Mouse (Mus musculus): ENCODE results near the gene Ppp3ca. TPM values are rescaled to one million over a fixed set of nuclear protein-coding genes. Genes with fewer than 3 reads are reported as not detected.
A peak's percentile ranks its signal among the peaks of the same experiment; 100 is the strongest.

Gene Ppp3ca
- polyA plus RNA-seq, 1 experiment from 2014 or later, result 119 TPM

DNA sequence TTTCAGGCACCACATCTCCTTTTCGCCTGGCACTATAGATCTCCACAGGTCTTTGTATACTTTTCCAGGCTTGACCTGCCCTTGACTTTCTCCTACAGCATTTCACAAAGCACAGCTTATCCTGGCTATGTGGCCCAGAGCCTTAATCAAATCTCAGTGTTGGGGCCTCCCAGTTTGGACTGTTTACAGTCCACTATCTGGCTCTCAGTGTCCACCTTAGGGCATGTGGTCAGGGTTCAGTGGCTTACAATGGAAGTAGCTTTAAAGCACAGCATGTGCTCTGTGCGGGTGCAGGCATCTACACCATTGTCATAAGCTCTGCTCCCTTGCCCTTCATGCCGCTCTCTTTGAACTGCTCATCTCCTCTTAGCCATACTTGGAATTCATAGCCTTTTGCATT is 146.4 kb downstream of the Ppp3ca start:
- Histone ChIP-seq H3K27me3 (no peaks in the 10 kb centered on the region), H3K4me3 (replicated peaks) (no peak overlapping the region), H3K36me3 (no peaks in the 10 kb centered on the region), H3K27ac (no peak overlapping the region), H3K9ac (replicated peaks) (no peak overlapping the region), H3K4me2 (no peak overlapping the region), H3K4me1 (replicated peaks) (0 out of 2 replicates have a peak, but pooled peaks cover 4% of the 10 kb centered on the region), H3K9me3 (no peaks in the 10 kb centered on the region)
- ATAC-seq (ENCODE audit: insufficient number of reproducible peaks, insufficient read depth, low FRiP score, low TSS enrichment, low read depth), result no peak
- WGBS, result 86% methylated on average over 3 of the region's 3 CpGs

DNA sequence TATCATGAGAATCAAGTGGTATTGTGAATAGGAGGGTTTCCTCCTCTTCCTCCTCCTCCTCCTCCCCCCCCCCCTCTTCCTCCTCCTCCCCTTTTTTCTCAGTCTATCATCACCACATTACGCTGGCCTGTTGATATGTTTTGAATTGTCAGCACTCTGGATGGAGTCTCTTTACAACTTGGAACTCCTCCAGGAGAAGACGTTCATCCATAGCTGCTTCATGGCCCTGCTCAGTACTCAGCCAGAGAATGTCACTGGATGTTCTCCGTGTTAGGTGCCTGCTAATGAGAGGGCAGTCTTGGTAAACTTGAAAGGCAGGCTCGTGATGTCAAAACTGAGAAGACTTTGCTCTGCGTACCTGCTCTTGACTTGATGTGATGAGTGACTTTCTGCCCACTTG is 149.1 kb downstream of the Ppp3ca start:
- peaks cover 4% of the 10 kb centered on the region; the same call in 1 of the 2 replicates for H3K36me3 ChIP-seq
- no peaks in the 10 kb centered on the region for H3K4me1 ChIP-seq (replicated peaks)
- WGBS, result 76% methylated on average over 5 of the region's 5 CpGs
- H3K9me3 ChIP-seq, result no peaks in the 10 kb centered on the region
- H3K4me3 ChIP-seq (replicated peaks), result no peak overlapping the region
- no peak overlapping the region for H3K4me2 ChIP-seq
- H3K27ac ChIP-seq, result no peak overlapping the region
- no peaks in the 10 kb centered on the region for H3K27me3 ChIP-seq
- ATAC-seq (ENCODE audit: insufficient number of reproducible peaks, insufficient read depth, low FRiP score, low TSS enrichment, low read depth), result no peak
- H3K9ac ChIP-seq (replicated peaks), result no peak overlapping the region

DNA sequence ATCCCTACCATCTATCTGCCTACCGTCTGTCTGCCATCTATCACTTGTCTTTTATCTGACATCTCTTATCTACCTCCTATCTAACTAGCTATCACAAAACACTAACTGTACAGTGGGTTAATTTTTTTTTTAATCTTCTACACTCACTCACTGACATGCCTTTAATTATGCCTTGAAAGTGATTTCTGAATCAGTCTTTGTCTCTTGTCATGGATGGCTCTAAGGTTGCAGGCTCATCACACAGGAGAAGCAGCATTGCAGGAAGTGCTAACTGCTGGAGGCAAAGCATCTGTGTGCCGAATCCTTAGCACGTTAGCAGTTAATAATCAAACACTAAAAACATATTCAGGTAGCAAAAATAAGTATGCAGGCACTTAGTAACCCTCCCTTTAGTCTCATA is 151.1 kb downstream of the Ppp3ca start:
- Histone ChIP-seq H3K27ac (no peak overlapping the region), H3K4me2 (no peak overlapping the region), H3K36me3 (peaks cover 4% of the 10 kb centered on the region; the same call in 1 of the 2 replicates), H3K9me3 (no peaks in the 10 kb centered on the region), H3K9ac (replicated peaks) (no peak overlapping the region), H3K4me1 (replicated peaks) (no peaks in the 10 kb centered on the region), H3K4me3 (replicated peaks) (no peak overlapping the region), H3K27me3 (no peaks in the 10 kb centered on the region)
- 78% methylated on average over 3 of the region's 3 CpGs for WGBS
- no peak for ATAC-seq (ENCODE audit: insufficient number of reproducible peaks, insufficient read depth, low FRiP score, low TSS enrichment, low read depth)

DNA sequence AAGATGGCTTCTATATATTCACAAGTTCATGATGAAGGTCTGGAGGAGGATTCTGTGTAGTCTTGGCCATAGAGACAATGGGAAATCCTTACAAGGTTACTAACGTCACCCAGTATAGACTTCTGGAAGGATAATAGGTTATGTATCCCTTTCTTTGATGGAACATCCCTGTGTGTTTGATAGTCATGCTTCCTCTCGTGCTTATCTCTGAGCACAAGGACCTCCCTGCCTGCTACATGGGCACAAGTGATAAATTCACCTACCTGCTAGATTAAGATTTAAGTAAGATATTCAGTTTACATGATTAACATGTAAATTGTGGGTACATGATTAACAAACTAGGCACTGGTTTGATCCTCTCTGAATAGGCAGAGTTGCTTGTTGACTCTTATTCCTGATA is 152.1 kb downstream of the Ppp3ca start:
- Histone ChIP-seq H3K36me3 (peaks cover 4% of the 10 kb centered on the region; the same call in 1 of the 2 replicates), H3K9me3 (no peaks in the 10 kb centered on the region), H3K4me2 (no peak overlapping the region), H3K4me3 (replicated peaks) (no peak overlapping the region), H3K27me3 (no peaks in the 10 kb centered on the region), H3K4me1 (replicated peaks) (no peaks in the 10 kb centered on the region), H3K9ac (replicated peaks) (no peak overlapping the region), H3K27ac (no peak overlapping the region)
- 88% methylated on average over 2 of the region's 2 CpGs for whole genome bisulfite sequencing
- no peak for ATAC-seq (ENCODE audit: insufficient number of reproducible peaks, insufficient read depth, low FRiP score, low TSS enrichment, low read depth)

DNA sequence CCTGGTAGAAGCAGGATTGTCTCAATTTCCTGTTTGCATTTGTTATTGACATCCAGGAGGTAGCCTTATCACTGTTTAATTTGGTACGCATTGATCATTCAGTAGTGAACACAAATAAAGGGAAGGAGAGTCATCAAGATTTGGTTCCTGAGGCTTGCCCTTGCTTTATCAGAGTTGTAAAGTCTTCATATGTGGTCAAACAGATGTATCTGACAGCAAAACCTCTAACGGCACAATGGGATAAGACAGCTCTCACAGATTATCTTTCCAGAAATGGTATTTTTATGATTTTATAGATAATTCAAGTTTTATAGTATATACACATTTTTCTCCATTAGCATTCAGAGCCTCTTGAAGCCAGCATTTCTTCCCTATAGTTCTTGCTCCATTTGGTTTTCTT is 152.5 kb downstream of the Ppp3ca start:
- H3K27me3 ChIP-seq, result no peaks in the 10 kb centered on the region
- H3K9ac ChIP-seq (replicated peaks), result no peak overlapping the region
- peaks cover 4% of the 10 kb centered on the region; the same call in 1 of the 2 replicates for H3K36me3 ChIP-seq
- ATAC-seq (ENCODE audit: insufficient number of reproducible peaks, insufficient read depth, low FRiP score, low TSS enrichment, low read depth), result no peak
- H3K4me3 ChIP-seq (replicated peaks), result no peak overlapping the region
- H3K27ac ChIP-seq, result no peak overlapping the region
- H3K4me1 ChIP-seq (replicated peaks), result no peaks in the 10 kb centered on the region
- H3K9me3 ChIP-seq, result no peaks in the 10 kb centered on the region
- 96% methylated on average over 2 of the region's 2 CpGs for WGBS
- no peak overlapping the region for H3K4me2 ChIP-seq

DNA sequence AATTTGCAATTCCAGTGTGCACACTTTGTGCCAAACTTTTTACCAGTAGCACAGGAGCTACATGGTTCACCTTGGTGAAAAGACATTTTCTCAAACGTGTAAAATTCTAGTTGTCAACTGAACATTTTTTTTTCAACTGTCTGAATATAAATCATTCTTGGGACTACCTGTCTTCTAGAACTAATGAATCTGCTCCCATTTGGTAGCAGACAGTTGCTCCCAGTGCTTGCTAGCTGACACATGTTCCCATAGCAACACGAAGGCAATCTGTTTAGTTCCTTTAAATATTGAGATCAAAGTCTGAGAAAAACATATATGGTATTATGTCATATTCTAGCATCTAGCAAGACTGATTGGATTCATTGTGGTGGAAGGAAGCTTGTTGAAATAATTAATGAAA is 158.5 kb downstream of the Ppp3ca start:
- Histone ChIP-seq H3K4me3 (replicated peaks) (no peak overlapping the region), H3K9me3 (no peaks in the 10 kb centered on the region), H3K9ac (replicated peaks) (no peak overlapping the region), H3K27ac (no peak overlapping the region), H3K4me2 (no peak overlapping the region), H3K4me1 (replicated peaks) (peaks cover 38% of the 10 kb centered on the region), H3K36me3 (peaks cover 4% of the 10 kb centered on the region; the same call in 1 of the 2 replicates), H3K27me3 (no peaks in the 10 kb centered on the region)
- ATAC-seq (ENCODE audit: insufficient number of reproducible peaks, insufficient read depth, low FRiP score, low TSS enrichment, low read depth), result no peak
- WGBS, result 62% methylated on average over 2 of the region's 2 CpGs

DNA sequence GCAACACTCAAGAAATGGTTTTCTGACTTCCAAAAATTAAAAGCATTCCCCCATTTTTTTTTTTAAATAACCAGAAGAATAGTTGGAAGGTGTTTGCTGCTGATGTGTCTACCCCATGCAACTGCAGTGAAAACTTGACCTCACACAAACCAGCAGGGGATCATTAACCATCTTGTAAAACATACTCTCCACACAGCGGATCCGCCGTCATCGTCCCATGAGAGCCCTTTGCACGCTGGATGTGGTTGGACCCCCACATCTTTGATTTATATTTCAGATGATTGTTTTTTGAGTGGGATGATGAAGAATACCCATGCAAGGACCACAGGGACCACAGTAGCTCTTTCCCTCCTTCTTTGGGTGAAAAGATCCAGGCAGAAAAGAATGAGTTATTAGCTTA is 159.2 kb downstream of the Ppp3ca start:
- no peak overlapping the region for H3K4me2 ChIP-seq
- WGBS, result 38% methylated on average over 5 of the region's 5 CpGs
- no peak overlapping the region for H3K9ac ChIP-seq (replicated peaks)
- peaks cover 44% of the 10 kb centered on the region for H3K4me1 ChIP-seq (replicated peaks)
- H3K36me3 ChIP-seq, result no peaks in the 10 kb centered on the region
- no peak overlapping the region for H3K4me3 ChIP-seq (replicated peaks)
- no peaks in the 10 kb centered on the region for H3K27me3 ChIP-seq
- no peak overlapping the region for H3K27ac ChIP-seq
- H3K9me3 ChIP-seq, result no peaks in the 10 kb centered on the region
- no peak for ATAC-seq (ENCODE audit: insufficient number of reproducible peaks, insufficient read depth, low FRiP score, low TSS enrichment, low read depth)

DNA sequence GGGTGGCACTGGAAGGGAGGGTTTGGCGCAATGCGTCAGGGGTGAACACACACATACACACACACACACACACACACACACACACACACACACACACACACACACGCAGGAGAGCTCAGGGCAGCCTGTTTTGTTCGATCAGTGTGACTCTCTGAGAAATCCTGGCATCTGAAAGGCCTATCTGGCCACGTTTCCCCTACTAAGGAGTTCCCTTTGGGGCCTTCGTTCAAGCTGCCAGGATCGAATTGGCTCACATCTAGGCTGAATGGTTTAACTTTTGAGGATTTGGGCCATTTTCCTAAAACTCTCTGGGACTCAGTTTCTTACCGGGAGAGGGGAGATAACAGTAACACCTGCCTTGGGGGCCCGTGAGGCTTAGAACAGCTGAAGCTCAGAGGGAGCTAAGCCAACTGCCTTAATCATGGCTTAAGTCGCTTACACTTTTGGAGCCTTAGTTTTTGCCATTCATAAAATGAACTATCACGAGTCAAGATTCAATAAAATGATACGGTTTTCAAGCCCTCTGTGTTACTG is 160.8 kb downstream of the Ppp3ca start:
- peaks cover 58% of the 10 kb centered on the region for H3K4me1 ChIP-seq (replicated peaks)
- no peaks in the 10 kb centered on the region for H3K36me3 ChIP-seq
- ATAC-seq (ENCODE audit: insufficient number of reproducible peaks, insufficient read depth, low FRiP score, low TSS enrichment, low read depth), result no peak

DNA sequence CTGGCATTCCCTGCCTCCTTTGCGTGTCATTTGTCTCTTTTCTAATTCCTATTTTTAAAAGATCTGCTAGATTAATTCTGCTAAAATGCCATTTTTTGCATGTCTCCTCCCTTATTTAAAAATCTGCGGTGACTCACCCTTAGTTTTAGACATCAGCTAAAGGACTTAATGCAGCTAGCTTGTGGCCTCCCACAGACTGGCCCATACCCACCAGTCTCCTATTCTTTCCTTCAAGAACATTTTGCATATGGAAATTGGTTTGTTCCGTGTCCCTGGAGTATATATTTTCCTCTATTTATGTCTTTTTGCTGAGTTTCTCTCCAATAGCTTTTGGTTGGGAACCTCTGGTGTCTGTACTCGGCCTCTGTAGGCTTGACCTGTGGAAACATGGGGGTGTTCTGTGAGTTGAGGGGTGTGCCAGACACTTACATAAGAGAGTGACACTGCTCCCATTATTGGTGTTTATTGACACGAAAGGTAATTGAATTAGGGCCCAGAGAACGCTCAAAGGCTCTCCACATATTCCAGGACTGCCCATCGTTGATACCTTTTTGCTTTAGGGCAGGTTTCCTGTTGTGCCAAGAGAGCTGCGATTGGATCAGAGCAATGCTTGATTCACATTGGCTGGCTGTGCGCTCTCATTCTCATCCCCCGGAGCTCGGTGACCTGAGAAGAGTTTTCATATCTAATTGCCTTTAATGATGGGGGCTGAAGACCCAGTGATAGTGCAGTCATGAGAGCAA is 163.2 kb downstream of the Ppp3ca start:
- 40% methylated on average over 11 of the region's 11 CpGs for WGBS
- ATAC-seq (ENCODE audit: insufficient number of reproducible peaks, insufficient read depth, low FRiP score, low TSS enrichment, low read depth), result no peak
- no peaks in the 10 kb centered on the region for H3K36me3 ChIP-seq
- H3K27ac ChIP-seq, result no peak overlapping the region
- H3K4me3 ChIP-seq (replicated peaks), result no peak overlapping the region
- H3K4me1 ChIP-seq (replicated peaks), result peaks cover 61% of the 10 kb centered on the region
- H3K27me3 ChIP-seq, result no peaks in the 10 kb centered on the region
- H3K9ac ChIP-seq (replicated peaks), result no peak overlapping the region
- H3K9me3 ChIP-seq, result no peaks in the 10 kb centered on the region
- H3K4me2 ChIP-seq, result peak overlapping the region; percentile 41

More for the DNA sequence above, 160.8 kb downstream of the Ppp3ca start:
- Histone ChIP-seq H3K4me3 (replicated peaks) (no peak overlapping the region), H3K9me3 (no peaks in the 10 kb centered on the region), H3K27ac (no peak overlapping the region), H3K4me2 (no peak overlapping the region), H3K27me3 (no peaks in the 10 kb centered on the region), H3K9ac (replicated peaks) (no peak overlapping the region)
- WGBS, result 80% methylated on average over 12 of the region's 12 CpGs

DNA sequence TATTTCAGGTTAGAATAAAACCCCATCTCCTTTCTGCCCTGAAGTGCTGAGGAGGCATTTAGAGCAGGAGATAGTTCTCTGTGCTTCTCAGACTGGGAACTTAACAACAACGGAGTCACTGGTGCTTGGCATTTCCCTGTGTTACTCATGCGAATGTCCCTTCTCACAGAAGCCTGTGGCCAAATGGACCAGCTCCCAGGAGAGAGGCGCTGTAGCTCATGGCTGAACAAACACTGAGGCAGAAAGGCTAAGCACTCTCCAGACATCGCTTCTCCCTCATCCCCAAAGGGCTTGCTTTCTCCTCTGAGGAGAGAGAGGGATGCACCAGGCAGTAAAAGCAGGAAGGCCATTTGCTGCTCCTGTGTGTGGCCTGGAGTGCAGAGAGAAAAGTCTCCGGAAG is 164.0 kb downstream of the Ppp3ca start:
- H3K27me3 ChIP-seq, result no peaks in the 10 kb centered on the region
- ATAC-seq (ENCODE audit: insufficient number of reproducible peaks, insufficient read depth, low FRiP score, low TSS enrichment, low read depth), result no peak
- no peak overlapping the region for H3K9ac ChIP-seq (replicated peaks)
- WGBS, result 5% methylated on average over 5 of the region's 5 CpGs
- peak overlapping the region; percentile 41 for H3K4me2 ChIP-seq
- no peak overlapping the region for H3K4me3 ChIP-seq (replicated peaks)
- no peaks in the 10 kb centered on the region for H3K9me3 ChIP-seq
- H3K27ac ChIP-seq, result no peak overlapping the region
- no peaks in the 10 kb centered on the region for H3K36me3 ChIP-seq
- H3K4me1 ChIP-seq (replicated peaks), result peaks cover 58% of the 10 kb centered on the region

DNA sequence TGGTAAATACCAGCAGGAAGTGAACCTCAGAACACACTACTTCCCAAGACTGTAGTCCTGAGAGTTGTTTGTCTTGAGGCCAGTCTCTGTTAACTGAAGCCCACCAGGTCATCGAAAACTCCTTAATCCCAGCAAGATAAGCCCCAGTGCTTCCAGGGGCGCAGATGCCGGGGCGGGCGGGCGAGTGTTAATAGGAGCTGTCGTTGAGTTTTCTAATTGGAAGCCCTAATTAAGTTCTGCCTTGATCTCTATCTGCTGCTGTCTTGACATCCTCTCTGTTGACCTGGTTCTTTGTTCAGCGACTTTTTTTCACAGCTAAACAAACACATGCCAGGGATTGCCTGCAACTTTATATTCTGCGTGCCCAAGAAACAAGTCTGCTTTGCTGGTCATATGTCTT is 165.9 kb downstream of the Ppp3ca start:
- Histone ChIP-seq H3K4me1 (replicated peaks) (peaks cover 50% of the 10 kb centered on the region), H3K9ac (replicated peaks) (no peak overlapping the region), H3K27me3 (no peaks in the 10 kb centered on the region), H3K36me3 (no peaks in the 10 kb centered on the region), H3K4me3 (replicated peaks) (no peak overlapping the region), H3K4me2 (no peak overlapping the region), H3K27ac (no peak overlapping the region), H3K9me3 (no peaks in the 10 kb centered on the region)
- ATAC-seq (ENCODE audit: insufficient number of reproducible peaks, insufficient read depth, low FRiP score, low TSS enrichment, low read depth), result no peak
- WGBS, result 12% methylated on average over 9 of the region's 9 CpGs

All from limb, embryonic 12.5 days (tissue).